Mouse (Mus musculus) E14TG2a.4 (cell line): ENCODE measurements around the gene Gm10668.
"Not testable (repeated sequence)": the region's sequence is repeated elsewhere in the genome, so short reads cannot be mapped to it uniquely, and the experiment has no call there.

Source experiments
- CTCF ChIP-seq: conservative IDR thresholded peaks from 2 replicates; pipeline ENCODE4 v1.5.1; 2014; ENCODE audit warnings: low read length
- NANOG ChIP-seq: IDR thresholded peaks from 2 replicates; pipeline ENCODE4 v1.6.1; 2014; ENCODE audit warnings: borderline replicate concordance, low read length, mixed read lengths

- not testable (repeated sequence) for TF ChIP-seq CTCF, NANOG
Measured at GRCm38 (mm10) chr7:20703116-20703515, 27.3 kb downstream of the Gm10668 start, which contains the start of gene Vmn1r111.
